Mouse (Mus musculus) lung, adult 2 months (tissue): ENCODE results near the gene Plekhh3.

Experiments
- CTCF ChIP-seq: fragments of 200-500 bp; IDR thresholded peaks from 2 replicates; pipeline ENCODE4 v1.5.1; 2011; ENCODE audit warnings: mild to moderate bottlenecking, low read length, control low read depth; ENCODE audit not compliant: insufficient read depth
- POLR2A ChIP-seq: fragments of 200-500 bp; IDR thresholded peaks from 2 replicates; pipeline ENCODE4 v1.6.1; 2011; ENCODE audit warnings: low read depth, mild to moderate bottlenecking, control low read depth, low read length, borderline replicate concordance; ENCODE audit errors: extremely low read depth

GRCm38 (mm10) chr11:101164351-101164665, 6.8 kb downstream of the Plekhh3 start:
- no peak for TF ChIP-seq CTCF
- TF ChIP-seq POLR2A: no peak
